Mouse (Mus musculus) heart, postnatal 25 days (tissue): ENCODE data around the gene Zfp239. TPM values are rescaled to one million over a fixed set of nuclear protein-coding genes. Genes with fewer than 3 reads are reported as not detected.

Source experiments
- total RNA-seq, 2 experiments: library from RNA; stranded (reverse); gene quantifications; 2 replicates each; pipeline ENCODE4 v1.2.3; 2021

The Zfp239 gene
- total RNA-seq, 2 experiments from 2014 or later, result 0.16 to 0.25 TPM

Other genes starting within 250 kb of the Zfp239 start
- 10 to 100 TPM; 31.3 to 32.3 TPM for gene Zfp637, start 20.9 kb upstream of the Zfp239 start, total RNA-seq
- 100 to 1,000 TPM; 192 to 213 TPM for gene Hnrnpf, start 38.2 kb downstream of the Zfp239 start, total RNA-seq
- gene Fxyd4, start 75.6 kb downstream of the Zfp239 start, total RNA-seq, result not detected
- under 1 TPM; 0.14 to 0.16 TPM for gene Rasgef1a, start 149.3 kb downstream of the Zfp239 start, total RNA-seq